Mouse (Mus musculus): ENCODE results near the gene H2-Oa. TPM values are rescaled to one million over a fixed set of nuclear protein-coding genes. Genes with fewer than 3 reads are reported as not detected.

The H2-Oa gene
- total RNA-seq, 2 experiments from 2014 or later, result 0.47 TPM; not detected in 1

DNA sequence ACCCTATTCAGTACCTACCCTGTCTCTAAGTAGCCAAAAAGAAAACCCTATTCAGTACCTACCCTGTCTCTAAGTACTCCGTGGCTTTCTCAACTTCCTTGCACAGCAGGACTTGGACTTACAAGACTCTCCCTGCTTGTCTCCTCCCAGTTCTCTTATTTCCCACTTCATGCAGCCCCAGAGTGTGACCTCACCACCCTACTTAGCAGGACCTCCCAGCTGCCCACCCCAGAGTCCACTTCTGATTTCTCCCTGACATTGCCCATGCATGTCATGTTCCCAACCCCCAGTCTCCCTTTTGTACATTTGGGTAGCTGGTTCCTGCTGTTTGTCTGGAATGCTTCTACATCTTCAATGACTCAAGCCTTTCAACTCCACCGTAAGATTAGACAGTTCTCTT is 31.4 kb downstream of the H2-Oa start:
- intact Hi-C loops (cut with DNase I), result loop anchor here (5.0 to 10.0 kb wide), 2 partner anchors 464 to 771 kb away; partner anchors contain the start of genes C2, Ehmt2 and Gpsm3
- TF ChIP-seq CTCF (IDR thresholded peaks at IDR 0.05), result no peak
- H3K27ac ChIP-seq, result peak overlapping the region; percentile 100

DNA sequence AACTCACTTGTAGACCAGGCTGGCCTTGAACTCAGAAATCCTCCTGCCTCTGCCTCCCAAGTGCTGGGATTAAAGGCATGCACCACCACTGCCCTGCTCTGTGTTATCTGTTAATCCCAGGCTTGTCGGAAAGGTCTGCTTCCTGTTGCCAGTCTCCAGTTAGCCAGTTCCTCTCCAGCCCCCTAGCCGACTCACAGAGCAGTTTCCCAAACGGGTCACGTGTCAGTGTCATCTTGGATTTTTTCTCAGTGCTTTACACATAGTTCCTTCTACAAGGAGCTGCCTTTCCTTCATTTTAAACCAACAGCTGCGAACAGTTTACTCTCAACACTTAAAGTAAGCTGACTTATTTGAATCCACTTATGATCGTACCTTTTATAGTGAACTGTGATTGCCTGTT is 32.5 kb downstream of the H2-Oa start:
- TF ChIP-seq CTCF (IDR thresholded peaks at IDR 0.05), result no peak
- H3K4me3 ChIP-seq, result no peak overlapping the region
- intact Hi-C loops (cut with DNase I), result loop anchor here (5.0 to 10.0 kb wide), 2 partner anchors 463 to 770 kb away; partner anchors contain the start of genes C2, Ehmt2 and Gpsm3
- H3K27ac ChIP-seq, result no peak overlapping the region
- no peak for DNase-seq (ENCODE audit: extremely low spot score in 1 of 2, low spot score in 2 of 2)

More for the DNA sequence above, 31.4 kb downstream of the H2-Oa start:
- peak overlapping the region; percentile 81 for H3K4me3 ChIP-seq
- no peak for DNase-seq (ENCODE audit: extremely low spot score in 1 of 2, low spot score in 2 of 2)

DNA sequence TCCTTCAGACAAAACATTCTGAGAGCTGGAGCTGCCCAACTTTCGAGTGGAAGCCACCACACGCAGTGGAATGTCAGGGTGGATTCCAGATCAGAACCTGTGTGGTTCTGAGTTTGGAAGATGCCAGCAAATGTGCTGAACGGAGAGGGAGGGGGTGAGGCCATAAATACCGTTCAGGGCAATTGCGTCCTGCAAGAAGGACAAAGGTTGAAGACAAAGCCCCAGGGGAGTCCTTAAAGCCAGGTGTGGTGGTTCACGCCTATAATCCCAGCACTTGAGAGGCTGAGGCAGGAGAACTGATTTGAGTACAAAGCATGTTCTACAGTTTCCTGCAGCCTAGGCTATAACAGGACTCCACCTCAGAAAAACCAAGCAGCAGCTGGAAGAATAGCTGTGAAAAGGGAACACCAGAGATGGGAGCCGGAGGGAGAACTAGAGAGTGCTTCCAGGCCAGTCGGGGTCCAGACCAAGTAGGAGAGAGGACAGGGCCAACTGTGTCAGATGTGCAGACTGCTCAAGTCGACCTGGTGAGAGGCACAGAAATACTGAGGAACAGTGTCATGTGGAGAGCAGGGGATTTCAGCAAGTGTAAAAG is 34.8 kb downstream of the H2-Oa start:
- Histone ChIP-seq H3K27ac (peak overlapping the region; percentile 80), H3K4me3 (no peak overlapping the region)
- no peak for DNase-seq (ENCODE audit: extremely low spot score in 1 of 2, low spot score in 2 of 2)
- TF ChIP-seq CTCF (IDR thresholded peaks at IDR 0.05), result no peak
- intact Hi-C loops (cut with DNase I), result loop anchor here (10.0 kb wide), 1 partner anchor 768 kb away; the partner anchor contains the start of genes C2 and Ehmt2

DNA sequence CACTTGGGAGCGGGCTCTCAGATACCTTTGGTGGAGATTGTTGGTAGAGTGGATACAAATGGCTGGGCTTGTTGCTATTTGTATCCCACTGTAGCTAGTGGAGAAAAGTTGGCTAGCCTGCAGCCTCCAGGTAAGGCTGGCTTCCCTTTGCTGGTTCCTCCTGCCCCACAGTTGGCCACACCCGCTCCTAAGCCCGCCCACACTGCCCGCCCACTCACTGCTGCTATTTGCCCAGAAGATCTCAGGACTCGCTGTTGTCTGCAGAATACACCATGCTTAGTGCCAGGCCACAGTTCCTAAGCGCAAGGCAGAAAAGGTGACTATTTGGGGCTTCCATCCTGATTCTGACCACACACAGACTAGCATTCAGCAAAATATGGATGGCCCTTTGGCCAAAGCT is 35.3 kb downstream of the H2-Oa start:
- DNase-seq (ENCODE audit: extremely low spot score in 1 of 2, low spot score in 2 of 2), result peak; percentile 58 to 67
- H3K4me3 ChIP-seq, result no peak overlapping the region
- intact Hi-C loops (cut with DNase I), result loop anchor here (10.0 kb wide), 1 partner anchor 767 kb away; the partner anchor contains the start of genes C2 and Ehmt2
- peak overlapping the region; percentile 80 for H3K27ac ChIP-seq
- no peak for TF ChIP-seq CTCF (IDR thresholded peaks at IDR 0.05)

DNA sequence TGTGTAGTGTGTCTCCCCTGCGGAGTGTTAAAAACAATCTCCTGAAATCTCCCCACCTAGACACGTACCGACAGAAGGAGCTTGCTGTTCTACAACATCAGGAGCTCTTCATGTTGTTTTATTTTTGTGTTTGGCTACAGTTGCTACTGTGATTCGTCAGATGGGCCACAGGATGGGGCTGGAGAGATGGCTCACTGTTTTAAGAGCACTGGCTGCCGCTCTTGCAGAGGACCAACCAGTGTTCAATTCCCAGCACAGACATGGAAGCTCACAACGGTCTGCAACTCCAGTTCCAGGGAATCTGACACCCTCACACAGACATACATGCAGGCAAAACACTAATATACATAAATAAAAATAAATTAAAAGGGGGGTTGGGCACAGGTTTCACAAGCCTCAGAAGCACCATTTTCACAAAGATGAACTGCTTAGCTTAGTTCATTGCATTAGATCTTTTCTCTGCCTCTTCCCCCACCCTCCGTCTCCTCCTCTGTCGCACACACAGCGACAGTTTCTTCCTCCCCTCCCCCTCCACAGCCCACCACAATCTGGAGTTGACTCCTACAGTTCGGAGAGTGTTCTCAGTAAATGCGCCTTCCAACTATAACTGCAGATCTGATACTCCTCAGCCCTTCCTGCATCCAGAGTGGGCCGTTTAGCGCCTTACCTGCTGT is 36.3 kb downstream of the H2-Oa start:
- DNase-seq (ENCODE audit: extremely low spot score in 1 of 2, low spot score in 2 of 2), result peak; percentile 59 to 62
- H3K4me3 ChIP-seq, result peak overlapping the region; percentile 11; the same call in 1 of the 2 replicates
- intact Hi-C loops (cut with DNase I), result loop anchor here (10.0 kb wide), 1 partner anchor 766 kb away; the partner anchor contains the start of genes C2 and Ehmt2

DNA sequence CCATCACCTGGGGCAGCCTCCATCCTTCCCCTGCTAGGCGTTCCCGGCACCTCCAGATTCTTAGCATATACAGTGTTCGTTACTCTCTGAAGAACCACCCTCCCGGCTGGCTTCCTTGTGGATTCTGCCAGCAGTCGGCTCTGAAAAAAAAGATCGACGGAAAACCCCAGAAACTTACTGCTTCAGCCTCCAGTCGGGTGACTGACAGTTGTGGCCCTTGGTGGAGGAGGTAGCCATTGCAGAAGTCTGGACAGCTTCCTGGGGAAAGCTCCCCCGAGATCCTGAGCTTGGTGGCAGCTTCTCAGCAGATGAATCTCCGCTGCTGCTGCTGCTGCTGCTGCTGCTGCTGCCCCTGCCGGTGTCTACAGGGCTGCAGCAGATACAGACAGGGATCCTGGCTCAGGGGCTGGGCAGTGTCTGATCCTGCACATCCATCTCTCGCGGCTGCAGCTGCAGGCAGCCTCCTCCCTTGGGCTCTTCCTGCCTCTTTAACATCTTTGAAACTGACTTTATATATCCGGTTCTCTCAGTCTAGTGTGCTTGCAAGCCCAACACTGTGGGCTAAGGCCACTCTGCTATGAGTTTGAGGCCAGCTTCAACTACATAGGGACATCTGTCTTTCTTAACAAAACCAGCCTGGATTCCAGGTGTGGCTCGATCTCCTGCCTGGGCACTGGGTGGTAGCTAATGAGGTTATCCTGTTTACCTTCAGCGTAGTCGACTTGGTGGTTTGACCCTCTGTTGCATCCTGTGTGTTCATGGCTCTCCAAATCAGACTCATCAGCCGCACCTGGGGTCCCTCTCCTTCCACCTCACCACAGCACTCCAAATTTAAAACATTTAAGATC is 37.0 kb downstream of the H2-Oa start:
- intact Hi-C loops (cut with DNase I), result loop anchor here (10.0 kb wide), 1 partner anchor 766 kb away; the partner anchor contains the start of genes C2 and Ehmt2
- peak; percentile 7; the same call in 1 of the 2 replicates for TF ChIP-seq CTCF (IDR thresholded peaks at IDR 0.05)
- DNase-seq (ENCODE audit: extremely low spot score in 1 of 2, low spot score in 2 of 2), result no peak
- peak overlapping the region; percentile 11; the same call in 1 of the 2 replicates for H3K4me3 ChIP-seq
- peak overlapping the region; percentile 80 for H3K27ac ChIP-seq

More for the DNA sequence above, 36.3 kb downstream of the H2-Oa start:
- H3K27ac ChIP-seq, result peak overlapping the region; percentile 80
- peak; percentile 18 for TF ChIP-seq CTCF (IDR thresholded peaks at IDR 0.05)

DNA sequence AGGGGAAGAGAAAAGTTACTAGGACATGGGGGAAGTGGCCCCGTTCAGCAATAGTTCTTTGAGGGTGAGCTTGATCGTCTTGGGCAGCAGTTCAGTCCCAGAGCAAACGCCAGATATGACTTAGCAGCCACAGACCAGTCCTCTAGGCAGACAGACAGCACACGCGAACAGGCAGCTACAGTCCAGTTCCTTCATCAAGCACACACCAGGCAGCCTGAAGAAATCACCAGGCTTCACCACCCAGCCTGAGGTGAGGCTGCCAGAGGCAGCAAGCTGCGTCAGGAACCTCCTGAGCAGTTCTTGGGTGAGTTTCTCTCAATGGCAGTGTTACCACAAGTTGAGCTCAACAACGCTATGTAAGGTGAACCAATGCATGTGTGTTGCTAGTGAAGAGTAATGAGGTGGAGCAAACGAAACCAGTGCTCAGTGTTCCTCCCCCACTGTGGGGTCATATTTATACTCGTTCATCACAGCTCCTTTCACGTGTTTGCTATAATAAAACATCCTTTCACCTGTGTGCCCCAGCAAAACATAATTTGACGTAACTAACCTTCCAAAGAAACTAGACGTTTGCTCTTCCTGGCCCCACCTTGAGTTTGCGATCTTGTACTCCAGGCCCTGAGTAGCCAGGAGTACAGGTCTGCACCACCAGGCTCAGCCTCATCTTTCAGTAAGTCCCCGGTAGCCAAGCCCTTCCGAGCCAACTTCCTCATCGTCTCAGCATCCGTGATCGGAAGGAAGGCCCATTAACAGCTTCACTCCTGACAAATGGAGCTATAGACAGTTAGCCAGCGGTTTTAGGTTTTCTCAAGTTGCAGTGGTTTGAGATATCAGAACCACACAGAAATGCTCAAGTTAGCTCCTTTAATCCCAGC is 38.2 kb downstream of the H2-Oa start:
- DNase-seq (ENCODE audit: extremely low spot score in 1 of 2, low spot score in 2 of 2), result no peak
- no peak for TF ChIP-seq CTCF (IDR thresholded peaks at IDR 0.05)
- Histone ChIP-seq H3K4me3 (no peak overlapping the region), H3K27ac (no peak overlapping the region)
- intact Hi-C loops (cut with DNase I), result no loop called here

DNA sequence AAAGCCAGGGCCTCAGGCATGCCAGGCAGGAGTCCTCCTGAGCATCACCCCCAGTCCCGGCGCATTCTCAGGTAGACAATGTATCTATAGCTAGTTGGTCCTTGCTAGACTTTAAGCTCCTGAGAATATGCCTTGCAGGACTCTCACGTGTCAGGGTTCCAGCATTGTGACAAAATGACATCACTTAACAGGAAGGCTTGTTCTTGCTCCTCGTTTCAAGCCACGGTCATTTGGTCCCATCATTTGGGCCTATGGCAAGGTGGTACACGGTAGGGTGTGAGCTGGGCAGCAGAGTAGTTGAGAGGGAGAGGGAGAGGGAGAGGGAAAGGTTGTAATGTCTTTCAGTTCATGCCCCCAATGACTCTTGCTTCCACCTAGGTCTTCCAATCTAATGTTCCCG is 39.8 kb downstream of the H2-Oa start:
- intact Hi-C loops (cut with DNase I), result no loop called here
- no peak for TF ChIP-seq CTCF (IDR thresholded peaks at IDR 0.05)
- Histone ChIP-seq H3K27ac (no peak overlapping the region), H3K4me3 (no peak overlapping the region)
- no peak for DNase-seq (ENCODE audit: extremely low spot score in 1 of 2, low spot score in 2 of 2)

DNA sequence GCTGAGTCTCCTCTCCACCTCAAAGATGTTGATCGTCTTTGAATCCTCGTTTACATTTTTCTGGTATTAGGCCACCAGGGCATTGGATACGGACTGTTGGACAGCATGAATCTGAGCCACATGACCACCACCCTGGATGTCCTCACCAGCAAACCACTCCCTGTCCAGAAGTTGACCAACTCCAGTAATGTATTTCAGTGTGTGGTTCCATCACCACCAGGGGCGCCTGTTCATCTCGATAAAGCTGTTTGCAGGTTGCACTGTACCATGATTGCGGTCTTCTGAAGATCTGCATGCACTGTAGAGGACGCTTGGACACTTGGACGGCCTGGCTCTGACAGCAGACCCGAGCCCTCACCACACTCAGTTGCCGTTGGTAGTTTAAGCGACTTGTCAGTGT is 41.1 kb downstream of the H2-Oa start:
- Histone ChIP-seq H3K27ac (no peak overlapping the region), H3K4me3 (no peak overlapping the region)
- DNase-seq (ENCODE audit: extremely low spot score in 1 of 2, low spot score in 2 of 2), result no peak
- peak; percentile 18 for TF ChIP-seq CTCF (IDR thresholded peaks at IDR 0.05)
- intact Hi-C loops (cut with DNase I), result no loop called here

DNA sequence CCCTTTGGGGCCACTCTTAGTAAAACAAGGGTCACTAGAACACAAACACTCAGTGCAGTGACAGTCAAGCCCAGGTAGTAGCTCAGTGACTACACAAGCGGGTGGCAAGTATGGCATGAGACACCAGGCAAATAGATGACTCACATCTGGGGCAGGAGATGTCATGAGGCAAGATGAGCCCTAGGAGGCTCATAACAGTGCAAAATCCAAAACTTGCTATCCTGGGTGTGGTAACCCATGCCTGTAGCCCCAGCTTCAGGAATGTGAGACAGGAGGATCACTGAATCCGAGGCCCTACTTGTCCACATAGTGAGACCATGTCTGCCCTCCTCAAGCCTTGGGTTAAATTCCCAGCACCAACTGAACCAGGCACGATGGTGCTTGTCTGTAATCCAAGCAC is 42.3 kb downstream of the H2-Oa start:
- no peak for DNase-seq (ENCODE audit: extremely low spot score in 1 of 2, low spot score in 2 of 2)
- Histone ChIP-seq H3K4me3 (no peak overlapping the region), H3K27ac (no peak overlapping the region)
- no peak for TF ChIP-seq CTCF (IDR thresholded peaks at IDR 0.05)
- intact Hi-C loops (cut with DNase I), result loop anchor here (2.0 kb wide), 1 partner anchor 34 kb away; no protein-coding TSS in a partner anchor

Data from left cerebral cortex, adult 2 months (tissue).